Mouse (Mus musculus) cerebellum, adult 2 months (tissue): ENCODE measurements around the gene Wfikkn1. TPM values are rescaled to one million over a fixed set of nuclear protein-coding genes. Genes with fewer than 3 reads are reported as not detected.

Source experiments
- DNase-seq, 2 experiments: peaks; one replicate each; pipeline ENCODE4 v3.0.0; 2021
- H3K27ac ChIP-seq: fragments of 200-500 bp; 2 replicates; pipeline ENCODE4 v1.5.1; 2012; ENCODE audit warnings: low read length, control low read depth, inconsistent platforms; ENCODE audit not compliant: insufficient read depth
- H3K27me3 ChIP-seq: fragments of 200-500 bp; 2 replicates; pipeline ENCODE4 v1.6.1; 2012; ENCODE audit warnings: inconsistent platforms, mild to moderate bottlenecking, low read length, moderate library complexity; ENCODE audit not compliant: control insufficient read depth, insufficient read depth
- H3K4me1 ChIP-seq: fragments of 200-500 bp; 2 replicates; pipeline ENCODE4 v1.6.1; 2011; ENCODE audit warnings: low read length; ENCODE audit not compliant: control insufficient read depth, insufficient read depth
- H3K4me3 ChIP-seq: fragments of 200-500 bp; replicated peaks from 2 replicates; pipeline ENCODE3; 2011; ENCODE audit warnings: mild to moderate bottlenecking, low read depth, low read length, control low read depth; ENCODE audit not compliant: insufficient read depth
- CTCF ChIP-seq: fragments of 200-500 bp; IDR thresholded peaks from 2 replicates; pipeline ENCODE4 v1.5.1; 2011; ENCODE audit warnings: low read depth, mild to moderate bottlenecking, control low read depth, low read length, moderate library complexity, borderline replicate concordance; ENCODE audit not compliant: insufficient read depth
- POLR2A ChIP-seq: fragments of 200-500 bp; IDR thresholded peaks from 2 replicates; pipeline ENCODE4 v1.6.1; 2011; ENCODE audit warnings: low read length, control low read depth, borderline replicate concordance; ENCODE audit not compliant: insufficient read depth
- WGBS: fragments of 180-500 bp; shearing (Covaris S2); methylation state at CpG from one replicate; pipeline ENCODE4 v1.1.7; 2018; 5-methylcytosine and 5-hydroxymethylcytosine counted together
- polyA plus RNA-seq: library from polyadenylated mRNA; depleted of rRNA; stranded (reverse); fragments of >200 nt; gene quantifications from 2 replicates; pipeline ENCODE4 v1.2.3, GENCODE M21; 2012

Wfikkn1 gene
- polyA plus RNA-seq, 1 experiment, result 1.1 TPM

DNA sequence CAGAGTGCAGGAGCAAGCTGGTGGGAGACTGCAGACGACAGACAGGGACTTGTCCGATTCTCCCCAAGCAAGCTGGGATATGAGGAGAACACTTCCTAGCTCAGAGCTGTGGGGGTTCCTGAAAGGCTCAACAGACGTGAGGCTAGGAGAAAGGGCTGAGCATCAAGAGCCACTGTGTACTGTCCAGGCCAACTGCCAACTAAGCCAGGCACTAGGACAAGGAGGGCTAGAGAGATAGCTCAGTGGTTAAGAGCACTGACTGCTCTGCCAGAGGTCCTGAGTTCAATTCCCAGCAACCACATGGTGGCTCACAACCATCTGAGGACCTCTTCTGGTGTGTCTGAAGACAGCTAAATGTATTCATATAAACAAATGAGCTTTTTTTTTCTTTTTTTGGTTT is 38.1 kb downstream of the Wfikkn1 start:
- Histone ChIP-seq H3K4me3 (no peak overlapping the region), H3K4me1 (peaks cover 14% of the 10 kb centered on the region), H3K27me3 (no peaks in the 10 kb centered on the region), H3K27ac (no peak overlapping the region)
- TF ChIP-seq CTCF (no peak), POLR2A (no peak)
- DNase-seq, result no peak
- 45% methylated on average over 3 of the region's 3 CpGs for WGBS

DNA sequence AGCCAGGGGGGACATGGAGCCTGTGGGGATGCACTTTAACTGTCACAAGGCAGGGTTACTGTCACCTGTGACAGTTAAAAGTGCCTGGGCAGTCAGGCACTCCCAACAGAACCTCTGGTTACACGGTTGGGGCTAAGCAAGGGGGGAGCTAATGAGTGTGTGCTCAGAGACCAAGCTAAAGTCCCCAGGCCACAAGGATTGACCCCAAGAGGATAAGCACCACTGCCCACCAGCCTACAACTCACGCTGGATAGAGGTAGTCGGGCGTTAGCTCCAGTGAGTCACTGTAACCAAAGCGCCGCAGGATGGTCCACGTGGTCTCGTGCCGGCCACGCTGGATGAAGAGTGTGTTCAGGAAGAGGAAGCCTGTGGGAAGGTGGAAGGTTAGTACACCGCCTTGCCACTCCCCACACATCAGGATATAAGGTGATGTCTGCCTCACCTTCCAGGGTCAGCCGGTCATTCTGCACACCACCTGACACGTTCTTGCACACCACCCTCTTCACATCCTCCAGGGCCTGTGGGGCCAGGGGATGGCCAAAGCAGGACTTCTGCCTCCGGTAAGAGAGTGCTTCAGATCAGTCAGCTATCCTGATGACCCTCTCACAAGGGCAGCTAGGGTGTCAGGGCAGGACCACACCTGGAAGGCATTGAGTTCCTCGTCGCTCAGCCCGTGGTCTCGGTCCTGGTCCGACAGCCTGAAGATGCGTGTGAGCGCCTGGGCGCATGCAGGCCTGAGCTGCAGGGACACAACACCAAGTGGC is 39.4 kb downstream of the Wfikkn1 start, which contains the start of gene Gm20683:
Gene Gm20683 (minus strand): TSS at position 647 of the 764 bp plus-strand sequence.
- no peak within 1 kb of the TSS for H3K27ac ChIP-seq
- no peak for DNase-seq
- no peaks in the 10 kb centered on the region for H3K27me3 ChIP-seq
- no peak for TF ChIP-seq CTCF
- no peak for TF ChIP-seq POLR2A
- WGBS, result 93% methylated on average over 22 of the region's 22 CpGs
- peaks cover 19% of the 10 kb centered on the region for H3K4me1 ChIP-seq
- H3K4me3 ChIP-seq, result no peak within 1 kb of the TSS

DNA sequence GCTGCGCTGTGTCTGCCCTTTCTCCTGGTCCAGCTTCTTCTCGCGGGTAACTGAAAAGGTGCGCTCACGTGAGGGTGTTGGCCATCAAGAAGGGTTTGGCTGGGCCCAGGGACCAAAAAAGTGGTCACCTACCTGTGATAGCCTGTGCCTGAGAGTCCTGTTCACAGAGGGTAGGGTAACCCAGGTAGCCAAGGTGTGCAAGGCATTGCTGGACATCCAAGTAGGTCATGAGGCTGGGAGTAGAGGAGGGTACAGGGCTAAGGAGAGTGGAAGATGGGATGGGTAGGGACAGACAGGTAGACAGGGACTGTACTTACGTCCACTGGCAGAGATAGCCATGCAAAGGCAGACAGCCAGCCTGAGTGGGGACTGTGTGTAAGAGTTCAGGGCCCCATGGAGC is 40.1 kb downstream of the Wfikkn1 start:
- H3K27me3 ChIP-seq, result no peaks in the 10 kb centered on the region
- TF ChIP-seq POLR2A (no peak), CTCF (no peak)
- H3K4me1 ChIP-seq, result peaks cover 27% of the 10 kb centered on the region
- no peak for DNase-seq
- 95% methylated on average over 6 of the region's 6 CpGs for WGBS
- no peak overlapping the region for H3K4me3 ChIP-seq
- H3K27ac ChIP-seq, result no peak overlapping the region

DNA sequence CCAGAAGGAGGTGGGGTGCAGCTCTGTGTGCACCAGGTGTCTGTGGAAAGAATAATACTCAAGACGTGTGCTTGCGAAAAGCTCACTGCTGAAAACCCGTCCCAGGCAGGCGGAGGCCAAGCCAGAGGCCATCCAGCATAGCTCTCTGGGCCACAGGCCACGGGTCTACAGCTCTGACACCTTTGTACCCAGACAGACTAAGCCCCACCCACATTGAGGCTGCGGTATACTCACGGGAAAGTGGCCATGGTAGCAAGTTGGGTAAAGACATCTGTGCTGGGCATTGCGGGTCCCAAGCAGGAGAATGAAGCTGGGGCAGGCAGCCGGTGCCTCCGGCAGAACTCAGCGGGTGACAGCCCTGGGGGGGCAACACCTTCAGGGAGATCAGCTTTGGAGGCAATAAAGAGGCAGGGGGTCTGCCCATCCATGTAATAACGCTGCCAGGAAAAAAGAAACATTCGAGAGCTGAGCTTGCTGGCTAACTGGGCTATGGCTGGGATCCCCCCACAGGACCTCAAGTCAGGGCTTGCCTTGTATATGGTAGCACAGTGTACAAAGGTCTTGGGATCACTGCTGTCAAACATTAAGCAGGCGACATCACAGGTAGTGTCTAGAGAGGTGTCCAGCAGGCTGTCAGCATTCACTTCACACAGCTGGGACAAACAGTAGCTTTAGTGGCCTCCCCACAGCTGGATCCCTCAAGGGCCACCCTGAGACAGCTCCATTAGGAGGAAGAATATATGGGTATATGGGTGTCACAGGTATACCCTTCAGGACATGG is 41.0 kb downstream of the Wfikkn1 start:
- no peak for TF ChIP-seq CTCF
- TF ChIP-seq POLR2A, result no peak
- no peak overlapping the region for H3K27ac ChIP-seq
- no peak overlapping the region for H3K4me3 ChIP-seq
- WGBS, result 79% methylated on average over 14 of the region's 14 CpGs
- H3K4me1 ChIP-seq, result peaks cover 30% of the 10 kb centered on the region
- no peak for DNase-seq
- H3K27me3 ChIP-seq, result no peaks in the 10 kb centered on the region

- peaks cover 36% of the 10 kb centered on the region for H3K4me1 ChIP-seq
These were observed 41.8 kb downstream of the Wfikkn1 start for GRCm38 (mm10) chr17:25838904-25839303.

GRCm38 (mm10) chr17:25837533-25837932 is 43.1 kb downstream of the Wfikkn1 start:
- Histone ChIP-seq H3K4me1 (peaks cover 29% of the 10 kb centered on the region), H3K27ac (peak overlapping the region; percentile 69), H3K4me3 (peak overlapping the region; percentile 64), H3K27me3 (no peaks in the 10 kb centered on the region)
- DNase-seq, result no peak
- WGBS, result 19% methylated on average over 3 of the region's 3 CpGs
- TF ChIP-seq POLR2A (no peak), CTCF (no peak)

More at GRCm38 (mm10) chr17:25838904-25839303, 41.8 kb downstream of the Wfikkn1 start:
- no peak for TF ChIP-seq POLR2A
- TF ChIP-seq CTCF, result no peak
- no peak overlapping the region for H3K4me3 ChIP-seq
- DNase-seq, result no peak
- WGBS, result 85% methylated on average over 4 of the region's 4 CpGs
- no peak overlapping the region for H3K27ac ChIP-seq
- no peaks in the 10 kb centered on the region for H3K27me3 ChIP-seq

GRCm38 (mm10) chr17:25837076-25837410 is 43.6 kb downstream of the Wfikkn1 start, which contains the start of gene Rhbdl1:
Rhbdl1 (minus strand) TSS chr17:25837295.
- Histone ChIP-seq H3K27ac (peak within 1 kb of the TSS; percentile 75), H3K4me3 (peak within 1 kb of the TSS; percentile 64), H3K4me1 (peaks cover 29% of the 10 kb centered on the region), H3K27me3 (no peaks in the 10 kb centered on the region)
- peak; percentile 61; the same call in 1 of the 2 replicates for TF ChIP-seq POLR2A
- no peak for TF ChIP-seq CTCF
- WGBS, result under 1% methylated on average over 29 of the region's 29 CpGs
- DNase-seq, result peak; percentile 89 to 90
